Mouse (Mus musculus): ENCODE data around the gene Themis3. TPM values are rescaled to one million over a fixed set of nuclear protein-coding genes. Genes with fewer than 3 reads are reported as not detected.

Gene Themis3
- total RNA-seq, 2 experiments from 2014 or later: 0.12 TPM; not detected in 1

Other genes with a start within 250 kb of the Themis3 start
- 100 to 1,000 TPM; 109 to 122 TPM for gene Mtcl1, start 144.9 kb downstream of the Themis3 start, total RNA-seq (2021)
- gene Rab12, start 74.9 kb downstream of the Themis3 start, total RNA-seq (2021): 100 to 1,000 TPM; 113 to 120 TPM